Comparison of ENCODE assay signal across 8 mouse cellular contexts in genomic region chr2:30128789-30129188, GRCm38 (mm10). TPM values are rescaled to one million over a fixed set of nuclear protein-coding genes. Genes with fewer than 3 reads are reported as not detected.
A peak's percentile ranks its signal among the peaks of the same experiment; 100 is the strongest.
DNase-seq lines count a peak whose midpoint lies in the region; ATAC-seq and TF ChIP-seq lines count a peak whose summit lies in the region.

No protein-coding gene starts in this region.

- H3K4me2 ChIP-seq in lung, postnatal 0 days (replicated peaks; ENCODE audit: low read depth, low read length) = no peak overlapping the region

- TF ChIP-seq CTCF in lung, postnatal 0 days (IDR thresholded peaks at IDR 0.05) = peak; percentile 86

- H3K36me3 ChIP-seq in lung, postnatal 0 days (ENCODE audit: insufficient read depth, low read length) = no peaks in the 10 kb centered on the region

- peak; percentile 48 to 59 for DNase-seq in cerebellum, postnatal 14 days
- no peak for DNase-seq in cerebellum, adult 11-12 months
- peak; percentile 30 to 69 for DNase-seq in left cerebral cortex, postnatal 25 days (ENCODE audit: low spot score in 2 of 2)
- no peak for DNase-seq in left cerebral cortex, adult 8-10 months (ENCODE audit: low spot score in 2 of 2)
- peak; percentile 22 for DNase-seq in Muller cell, postnatal 12 days (ENCODE audit: inconsistent ontology term)
- peak; percentile 84 for DNase-seq in lung, postnatal 0 days (ENCODE audit: low spot score)
- no peak for DNase-seq in ovary, postnatal 14 days (ENCODE audit: low spot score)
- DNase-seq in testis, postnatal 10 days (ENCODE audit: low spot score) = no peak

- no peak for TF ChIP-seq EP300 in lung, postnatal 0 days (IDR thresholded peaks at IDR 0.05)

- no peaks in the 10 kb centered on the region for H3K27me3 ChIP-seq in lung, postnatal 0 days (replicated peaks; ENCODE audit: insufficient read depth, low read length)

- no peak overlapping the region for H3K9ac ChIP-seq in lung, postnatal 0 days (replicated peaks; ENCODE audit: low read depth)

- H3K4me3 ChIP-seq in lung, postnatal 0 days (ENCODE audit: low read depth, low read length) = no peak overlapping the region

- no peak overlapping the region for H3K27ac ChIP-seq in lung, postnatal 0 days (ENCODE audit: low read length)

- no peak for ATAC-seq in lung, postnatal 0 days

- intact Hi-C loops in left cerebral cortex, postnatal 25 days (cut with DNase I) = no loop called here

- H3K9me3 ChIP-seq in lung, postnatal 0 days (ENCODE audit: low read length) = no peaks in the 10 kb centered on the region

- WGBS in lung, postnatal 0 days = 31% methylated on average over 2 of the region's 2 CpGs

- H3K4me1 ChIP-seq in lung, postnatal 0 days (ENCODE audit: insufficient read depth, low read depth, low read length) = peaks cover 12% of the 10 kb centered on the region; the same call in 1 of the 2 replicates

RNA-seq across cellular contexts. Expression of gene Zer1, which starts 4.4 kb away (rescaled TPM):
- total RNA-seq in left cerebral cortex, postnatal 25 days (2021) = 100 to 1,000 TPM; 152 TPM
- 100 to 1,000 TPM; 141 to 144 (median 142) TPM for total RNA-seq in left cerebral cortex, adult 8-10 months (2022)
- polyA plus RNA-seq in lung, postnatal 0 days (2015; fragmentation: Nextera tagmentation; extraction: Ambion mirVana) = 4.9 and 5.0 TPM in 2 replicates

RNA-seq across cellular contexts. Expression of gene Tbc1d13, which starts 4.8 kb away (rescaled TPM):
- total RNA-seq in left cerebral cortex, postnatal 25 days (2021) = 10 to 100 TPM; 51.3 to 58.4 TPM
- 10 to 100 TPM; 46.3 to 59.3 (median 49.1) TPM for total RNA-seq in left cerebral cortex, adult 8-10 months (2022)
- polyA plus RNA-seq in lung, postnatal 0 days (2015; fragmentation: Nextera tagmentation; extraction: Ambion mirVana) = 4.5 and 6.5 TPM in 2 replicates

RNA-seq across cellular contexts. Expression of gene Zdhhc12, which starts 35.3 kb away (rescaled TPM):
- 1 to 10 TPM; 8.5 to 8.8 TPM for total RNA-seq in left cerebral cortex, postnatal 25 days (2021)
- 10 to 100 TPM in 1 of 4 experiments, 1 to 10 TPM in 3; 6.8 to 10.5 (median 8.9) TPM for total RNA-seq in left cerebral cortex, adult 8-10 months (2022)
- polyA plus RNA-seq in lung, postnatal 0 days (2015; fragmentation: Nextera tagmentation; extraction: Ambion mirVana) = 37.7 and 40.0 TPM in 2 replicates

RNA-seq across cellular contexts. Expression of gene Endog, which starts 42.5 kb away (rescaled TPM):
- total RNA-seq in left cerebral cortex, postnatal 25 days (2021) = 10 to 100 TPM; 20.4 to 21.8 TPM
- total RNA-seq in left cerebral cortex, adult 8-10 months (2022) = 10 to 100 TPM; 18.8 to 23.6 (median 22.9) TPM
- 19.6 and 24.4 TPM in 2 replicates for polyA plus RNA-seq in lung, postnatal 0 days (2015; fragmentation: Nextera tagmentation; extraction: Ambion mirVana)

RNA-seq across cellular contexts. Expression of gene Spout1, which starts 49.5 kb away (rescaled TPM):
- total RNA-seq in left cerebral cortex, postnatal 25 days (2021) = 10 to 100 TPM; 34.7 to 36.9 TPM
- 10 to 100 TPM; 30.7 to 36.2 (median 31.6) TPM for total RNA-seq in left cerebral cortex, adult 8-10 months (2022)
- 21.7 and 23.4 TPM in 2 replicates for polyA plus RNA-seq in lung, postnatal 0 days (2015; fragmentation: Nextera tagmentation; extraction: Ambion mirVana)

Comparison
In these comparisons a context has a peak if more than half of its experiments do, and no peak if none do; other contexts are left out.
1. DNase-seq: peak in cerebellum, postnatal 14 days (2 of 2), left cerebral cortex, postnatal 25 days (2 of 2), Muller cell, postnatal 12 days (single experiment) and lung, postnatal 0 days (single experiment); none in cerebellum, adult 11-12 months (single experiment), left cerebral cortex, adult 8-10 months (0 of 2), ovary, postnatal 14 days (single experiment) and testis, postnatal 10 days (single experiment).